Mouse (Mus musculus) fat pad, adult 2 months (tissue): ENCODE results near the gene Tram2.

ENCODE experiments used
- DNase-seq: peaks from one replicate; pipeline ENCODE4 v3.0.0-alpha.2; 2011; ENCODE audit warnings: low read depth, low spot score; ENCODE audit errors: extremely low read depth

The Tram2 gene

GRCm38 (mm10) chr1:20974341-20975135 is 104.5 kb downstream of the Tram2 start:
- DNase-seq: no peak

- no peak for DNase-seq
Measured at GRCm38 (mm10) chr1:20973389-20973788, 105.6 kb downstream of the Tram2 start.

GRCm38 (mm10) chr1:20969642-20970041 is 109.4 kb downstream of the Tram2 start:
- DNase-seq: no peak

GRCm38 (mm10) chr1:20954876-20955275 is 124.2 kb downstream of the Tram2 start:
- DNase-seq: no peak

DNA sequence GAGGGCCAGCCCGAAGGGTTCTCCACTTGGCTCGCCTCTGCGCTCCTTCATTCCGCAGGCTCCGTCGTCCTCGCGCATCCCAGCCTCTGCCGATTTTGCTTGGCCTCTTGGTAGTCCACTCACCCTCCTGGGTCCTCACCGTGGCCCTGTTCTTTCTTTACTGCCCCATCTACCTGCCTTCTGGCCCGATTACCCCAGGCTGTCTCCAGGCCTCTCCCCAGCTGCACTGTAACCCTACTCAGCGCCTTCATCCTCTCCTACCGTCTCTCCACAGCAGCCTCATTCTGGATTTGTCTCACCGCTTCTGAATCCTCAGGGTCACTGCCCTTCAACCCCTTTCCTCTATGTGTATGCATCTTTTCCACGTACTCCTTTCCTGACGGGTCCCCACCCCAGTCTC is 127.2 kb downstream of the Tram2 start:
- no peak for DNase-seq

DNA sequence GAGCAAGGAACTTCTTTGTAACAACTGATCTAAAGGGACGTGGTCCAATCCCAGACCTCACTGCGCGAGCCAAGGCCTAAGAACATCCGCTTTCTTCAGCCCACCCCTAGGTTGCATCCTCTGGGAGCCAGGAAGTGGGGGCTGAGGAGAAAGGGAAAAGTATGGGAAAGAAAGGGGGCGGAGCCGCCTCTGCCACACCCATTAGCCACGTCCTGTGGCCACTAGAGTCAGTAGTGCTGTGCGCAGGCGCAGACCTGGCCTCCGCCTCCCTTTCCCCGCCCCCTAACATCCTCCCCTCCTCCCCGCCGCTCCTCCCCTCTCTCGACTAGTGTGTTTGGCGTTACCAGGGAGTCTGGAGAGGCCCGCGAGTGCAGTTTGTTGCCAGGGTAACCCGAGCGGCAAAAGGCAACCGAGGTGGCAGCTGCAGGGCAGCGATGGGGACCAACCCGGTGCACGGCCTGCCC is 127.7 kb downstream of the Tram2 start, which contains the start of gene Efhc1:
Gene Efhc1 (plus strand): TSS at position 327 of the 464 bp plus-strand sequence.
- no peak for DNase-seq
